Mouse (Mus musculus) forebrain, embryonic 16.5 days (tissue): ENCODE measurements around the gene Nudt22. TPM values are rescaled to one million over a fixed set of nuclear protein-coding genes. Genes with fewer than 3 reads are reported as not detected.

Experiments used
- ATAC-seq: fragments of 200-750 bp; cut with Nextera tagmentation; 2 replicates; pipeline ENCODE4 v1.8.0; 2017; ENCODE audit warnings: mild to moderate bottlenecking, moderate library complexity
- H3K27ac ChIP-seq: fragments of 300-500 bp; sonication (generic); 2 replicates; pipeline ENCODE4 v1.5.1; 2014; ENCODE audit warnings: low read length, control low read depth
- H3K27me3 ChIP-seq: fragments of 300-500 bp; sonication (generic); replicated peaks from 2 replicates; pipeline ENCODE4 v1.6.1; 2014; ENCODE audit warnings: low read length; ENCODE audit not compliant: control insufficient read depth, insufficient read depth
- H3K36me3 ChIP-seq: fragments of 300-500 bp; sonication (generic); 2 replicates; pipeline ENCODE4 v1.6.1; 2014; ENCODE audit not compliant: control insufficient read depth, insufficient read depth
- H3K4me1 ChIP-seq: fragments of 300-500 bp; sonication (generic); replicated peaks from 2 replicates; pipeline ENCODE4 v1.6.1; 2014; ENCODE audit warnings: low read length; ENCODE audit not compliant: control insufficient read depth, insufficient read depth
- H3K4me2 ChIP-seq: fragments of 300-500 bp; sonication (generic); 2 replicates; pipeline ENCODE4 v1.6.1; 2014; ENCODE audit warnings: mild to moderate bottlenecking, low read length, control low read depth
- H3K4me3 ChIP-seq: fragments of 300-500 bp; sonication (generic); replicated peaks from 2 replicates; pipeline ENCODE4 v1.5.1; 2014; ENCODE audit warnings: mild to moderate bottlenecking, low read length, control low read depth
- H3K9ac ChIP-seq: fragments of 300-500 bp; sonication (generic); replicated peaks from 2 replicates; pipeline ENCODE4 v1.6.1; 2014; ENCODE audit warnings: low read depth, low read length, control low read depth
- H3K9me3 ChIP-seq: fragments of 300-500 bp; sonication (generic); 2 replicates; pipeline ENCODE4 v1.6.1; 2016; ENCODE audit warnings: low read length; ENCODE audit not compliant: control insufficient read depth
- WGBS: fragments of 180-500 bp; shearing (Covaris S2); extraction: QIAGEN DNeasy Blood & Tissue Kit; methylation state at CpG from one replicate; pipeline ENCODE4 v1.1.7; 2014; 5-methylcytosine and 5-hydroxymethylcytosine counted together
- polyA plus RNA-seq: library from polyadenylated mRNA; unstranded; fragments of >200 nt; fragmentation: Nextera tagmentation; extraction: Ambion mirVana; gene quantifications from 2 replicates; pipeline ENCODE4 v1.2.1, GENCODE M21; 2015

Gene Nudt22
- polyA plus RNA-seq, result 15.5 and 16.0 TPM in 2 replicates

DNA sequence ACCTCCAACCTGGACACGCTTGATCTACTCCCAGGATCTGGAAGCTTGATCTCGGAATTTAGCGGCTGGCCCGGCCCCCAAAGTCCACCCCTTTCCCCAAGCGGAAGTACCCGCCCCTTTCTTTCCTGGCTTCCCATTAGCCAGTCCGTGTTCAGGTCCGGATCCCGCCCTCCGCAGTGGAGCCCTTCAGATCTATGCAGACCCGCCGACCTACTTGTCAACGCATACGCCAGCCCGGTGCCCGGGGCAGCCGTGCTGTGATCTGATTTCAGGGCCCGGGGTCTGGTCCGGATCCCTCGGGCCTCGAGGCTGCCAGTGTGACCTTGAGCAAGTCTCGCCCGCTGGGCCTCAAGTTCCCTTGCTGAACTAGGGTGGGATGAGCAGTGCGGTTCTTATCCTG, at the start of gene Nudt22, which contains the start of gene Trpt1:
Nudt22 (minus strand) TSS at position 112 of the 400 bp plus-strand sequence.
Trpt1 (plus strand) TSS at position 126 of the 400 bp plus-strand sequence.
- under 1% methylated on average over 24 of the region's 24 CpGs for WGBS
- Histone ChIP-seq H3K27me3 (no peaks in the 10 kb centered on the region), H3K36me3 (peaks cover 7% of the 10 kb centered on the region; the same call in 1 of the 2 replicates), H3K4me1 (peaks cover 37% of the 10 kb centered on the region), H3K4me3 (peak within 1 kb of the TSS; percentile 85), H3K4me2 (peak within 1 kb of the TSS; percentile 96), H3K9ac (peak within 1 kb of the TSS; percentile 81), H3K27ac (peak within 1 kb of the TSS; percentile 47; the same call in 1 of the 2 replicates), H3K9me3 (no peaks in the 10 kb centered on the region)
- peak; percentile 70 for ATAC-seq

DNA sequence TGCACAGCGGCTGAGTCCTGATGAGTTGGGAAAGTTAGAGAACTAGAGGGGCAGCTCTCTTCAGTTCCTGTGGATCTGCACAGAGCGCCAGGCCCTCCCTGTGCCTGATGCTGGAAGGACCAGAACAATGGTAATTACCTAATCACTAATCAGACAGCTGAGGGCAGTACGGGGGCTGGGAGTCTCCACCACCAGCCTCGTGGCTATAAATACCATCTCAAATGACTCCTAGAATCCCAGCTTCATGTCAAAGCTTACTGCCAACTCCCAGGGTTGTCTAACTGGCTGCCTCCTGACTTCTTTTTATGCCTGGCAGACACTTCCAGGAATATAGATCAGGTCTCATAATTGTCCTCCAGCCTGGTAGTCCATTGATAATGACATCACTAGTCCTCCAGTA, 48.8 kb upstream of the Nudt22 start:
- H3K4me1 ChIP-seq, result peaks cover 6% of the 10 kb centered on the region
- no peaks in the 10 kb centered on the region for H3K9me3 ChIP-seq
- H3K27ac ChIP-seq, result no peak overlapping the region
- 28% methylated on average over 4 of the region's 4 CpGs for WGBS
- no peak overlapping the region for H3K4me3 ChIP-seq
- ATAC-seq, result no peak
- H3K36me3 ChIP-seq, result no peaks in the 10 kb centered on the region
- no peaks in the 10 kb centered on the region for H3K27me3 ChIP-seq
- no peak overlapping the region for H3K9ac ChIP-seq
- H3K4me2 ChIP-seq, result no peak overlapping the region

DNA sequence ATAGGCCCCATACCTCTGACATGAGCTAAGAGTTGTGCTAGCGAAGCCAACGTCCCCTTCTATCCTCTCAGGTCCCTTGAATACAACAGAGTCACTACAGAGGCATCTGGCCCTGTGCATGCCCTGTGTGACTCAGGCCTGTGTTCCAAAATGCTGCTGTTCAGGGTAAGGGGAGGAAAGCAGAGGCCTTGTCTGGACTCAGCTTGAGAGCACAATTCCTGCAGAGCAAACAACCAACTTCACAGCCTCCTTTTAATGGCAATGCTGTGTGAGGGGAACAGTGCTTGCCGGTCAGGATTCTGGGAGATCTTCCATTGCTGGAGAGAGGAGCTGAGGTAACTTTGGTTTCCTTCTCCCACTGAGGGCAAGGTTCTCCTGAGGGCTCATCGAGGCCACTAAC, 48.4 kb upstream of the Nudt22 start:
- H3K4me3 ChIP-seq, result no peak overlapping the region
- H3K4me2 ChIP-seq, result no peak overlapping the region
- no peak for ATAC-seq
- no peak overlapping the region for H3K9ac ChIP-seq
- no peaks in the 10 kb centered on the region for H3K36me3 ChIP-seq
- no peaks in the 10 kb centered on the region for H3K9me3 ChIP-seq
- WGBS, result 72% methylated on average over 4 of the region's 4 CpGs
- H3K4me1 ChIP-seq, result peaks cover 6% of the 10 kb centered on the region
- H3K27me3 ChIP-seq, result no peaks in the 10 kb centered on the region
- H3K27ac ChIP-seq, result no peak overlapping the region

DNA sequence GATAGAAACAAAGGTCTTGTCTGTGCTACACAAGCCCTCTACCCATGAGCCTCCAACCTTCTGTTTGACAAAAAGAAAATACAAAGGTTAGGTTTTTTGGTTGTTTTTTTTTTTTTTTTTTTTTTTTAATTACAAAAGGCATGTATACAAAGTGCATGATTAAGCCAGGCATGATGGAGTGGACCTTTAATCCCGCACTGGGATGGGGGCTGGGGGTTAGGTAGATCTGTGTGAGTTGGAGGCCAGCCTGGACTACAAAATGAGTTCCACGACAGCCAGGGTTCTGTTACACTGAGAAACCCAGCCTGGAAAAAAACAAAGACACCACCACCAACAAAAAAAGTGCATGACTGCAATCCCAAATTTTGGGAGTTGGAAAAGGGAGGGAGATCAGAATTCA, 45.3 kb upstream of the Nudt22 start:
- Histone ChIP-seq H3K4me1 (peaks cover 29% of the 10 kb centered on the region), H3K27me3 (no peaks in the 10 kb centered on the region), H3K4me2 (no peak overlapping the region), H3K9ac (no peak overlapping the region), H3K27ac (no peak overlapping the region), H3K4me3 (no peak overlapping the region; the same call in 1 of the 2 replicates), H3K9me3 (no peaks in the 10 kb centered on the region), H3K36me3 (no peaks in the 10 kb centered on the region)
- no peak for ATAC-seq
- WGBS, result 73% methylated on average over 2 of the region's 2 CpGs

DNA sequence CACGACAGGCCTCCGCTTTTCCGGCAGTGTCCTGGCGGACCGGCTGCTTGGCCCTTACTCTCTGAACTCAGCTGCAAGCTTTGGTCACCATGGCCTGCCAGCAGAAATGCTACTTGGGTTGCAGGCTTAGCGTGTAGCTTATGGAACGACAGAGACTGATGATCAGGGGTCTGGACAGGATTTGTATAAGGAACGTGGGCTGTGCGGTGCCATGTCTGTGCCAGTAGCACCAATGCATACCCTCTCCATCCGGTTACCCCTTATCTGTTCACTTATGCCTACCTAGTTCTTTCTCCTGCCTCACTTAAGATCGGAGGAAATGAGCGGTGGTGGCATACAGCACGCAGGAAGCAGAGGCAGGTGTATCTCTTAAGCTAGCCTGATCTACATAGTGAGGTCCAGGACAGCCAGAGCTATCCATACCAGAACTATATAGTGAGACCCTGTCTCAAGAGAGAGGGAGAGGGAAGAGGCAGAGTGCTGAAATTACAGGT, 44.8 kb upstream of the Nudt22 start:
- peak overlapping the region; percentile 98 for H3K27ac ChIP-seq
- 21% methylated on average over 13 of the region's 13 CpGs for WGBS
- H3K27me3 ChIP-seq, result no peaks in the 10 kb centered on the region
- H3K9ac ChIP-seq, result peak overlapping the region; percentile 82
- peak overlapping the region; percentile 97 for H3K4me2 ChIP-seq
- no peaks in the 10 kb centered on the region for H3K36me3 ChIP-seq
- no peaks in the 10 kb centered on the region for H3K9me3 ChIP-seq
- no peak for ATAC-seq
- H3K4me3 ChIP-seq, result peak overlapping the region; percentile 64
- H3K4me1 ChIP-seq, result peaks cover 29% of the 10 kb centered on the region

DNA sequence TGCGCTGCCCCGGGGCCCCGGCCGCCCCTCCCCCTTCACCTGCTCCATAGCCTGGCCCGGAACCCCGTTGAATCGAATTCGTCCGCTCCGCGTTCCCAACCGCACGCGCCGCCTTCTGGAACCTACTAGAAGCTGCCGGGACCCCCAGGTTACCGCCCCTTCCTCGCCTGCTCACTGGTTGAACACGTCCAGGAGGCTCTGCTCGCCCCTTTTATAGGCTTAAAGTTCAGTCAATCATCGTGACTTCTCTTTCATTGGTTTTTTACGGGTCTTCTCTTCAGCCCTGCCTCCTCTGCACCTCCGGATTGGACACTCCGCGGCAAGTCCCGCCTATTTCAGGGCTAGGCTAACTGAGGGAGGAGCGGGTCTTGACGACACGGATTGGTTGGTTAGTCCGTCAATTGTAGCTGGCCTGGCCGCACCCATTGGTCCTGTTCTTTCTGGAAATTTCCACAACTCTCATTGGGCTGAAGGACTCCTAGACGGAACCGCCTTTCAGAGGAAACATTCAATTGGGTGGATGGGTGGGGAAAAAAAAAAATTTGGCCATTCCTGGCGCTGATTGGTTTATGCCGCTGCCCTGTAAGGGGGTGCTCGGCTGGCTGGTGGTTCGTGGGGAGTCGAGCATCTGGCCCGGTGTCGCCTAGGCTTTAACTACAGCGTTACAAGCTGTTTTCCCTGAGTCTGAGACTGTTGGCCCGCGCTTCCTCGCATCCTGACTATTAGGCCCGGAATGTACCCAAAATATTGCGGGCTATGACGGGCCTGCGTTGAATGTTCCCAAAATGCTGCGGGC, 44.1 kb upstream of the Nudt22 start, which contains the start of gene Stip1:
Stip1 (minus strand) TSS at position 127 of the 796 bp plus-strand sequence.
- under 1% methylated on average over 48 of the region's 49 CpGs for WGBS
- peak; percentile 99 for ATAC-seq
- Histone ChIP-seq H3K4me1 (peaks cover 29% of the 10 kb centered on the region), H3K27ac (peak within 1 kb of the TSS; percentile 98), H3K36me3 (peaks cover 2% of the 10 kb centered on the region; the same call in 1 of the 2 replicates), H3K9me3 (no peaks in the 10 kb centered on the region), H3K9ac (peak within 1 kb of the TSS; percentile 96), H3K27me3 (no peaks in the 10 kb centered on the region), H3K4me3 (peak within 1 kb of the TSS; percentile 98), H3K4me2 (peak within 1 kb of the TSS; percentile 97)

DNA sequence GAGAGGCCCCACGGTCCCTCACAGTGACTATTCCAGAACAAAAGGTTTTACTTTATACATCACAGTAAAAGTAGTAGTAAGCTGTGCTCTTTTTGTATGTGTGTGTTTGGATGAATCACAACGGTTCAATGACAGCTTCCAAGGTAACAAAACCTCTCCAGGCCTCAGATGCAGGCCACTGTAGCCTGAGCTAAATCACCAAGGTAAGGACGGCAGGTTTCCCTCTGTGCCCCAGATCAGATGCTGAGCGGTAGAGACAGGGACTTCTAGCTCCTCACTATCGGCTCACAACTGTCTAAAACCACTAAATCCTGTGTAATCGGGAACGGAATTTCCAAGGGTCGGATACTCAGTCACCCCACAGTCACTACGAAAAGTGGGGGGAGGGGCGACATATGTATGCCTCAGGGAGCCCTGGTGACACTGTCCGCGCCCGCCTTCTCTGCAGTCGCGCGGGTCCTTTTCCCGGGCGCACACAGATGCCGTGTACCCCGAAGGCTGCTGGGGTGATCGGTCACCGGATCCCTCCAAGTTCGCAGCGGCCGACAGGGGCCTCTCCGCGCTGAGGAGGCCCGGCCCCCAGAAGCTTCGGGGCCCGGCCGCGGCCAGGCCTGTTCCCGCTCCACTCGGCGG, 43.3 kb upstream of the Nudt22 start:
- WGBS, result under 1% methylated on average over 35 of the region's 35 CpGs
- H3K9ac ChIP-seq, result peak overlapping the region; percentile 96
- peak overlapping the region; percentile 93 for H3K4me2 ChIP-seq
- H3K36me3 ChIP-seq, result peaks cover 7% of the 10 kb centered on the region
- peak overlapping the region; percentile 91 for H3K27ac ChIP-seq
- H3K4me3 ChIP-seq, result peak overlapping the region; percentile 98
- ATAC-seq, result peak; percentile 0; the same call in 1 of the 2 replicates
- peaks cover 29% of the 10 kb centered on the region for H3K4me1 ChIP-seq
- H3K9me3 ChIP-seq, result no peaks in the 10 kb centered on the region
- no peaks in the 10 kb centered on the region for H3K27me3 ChIP-seq

DNA sequence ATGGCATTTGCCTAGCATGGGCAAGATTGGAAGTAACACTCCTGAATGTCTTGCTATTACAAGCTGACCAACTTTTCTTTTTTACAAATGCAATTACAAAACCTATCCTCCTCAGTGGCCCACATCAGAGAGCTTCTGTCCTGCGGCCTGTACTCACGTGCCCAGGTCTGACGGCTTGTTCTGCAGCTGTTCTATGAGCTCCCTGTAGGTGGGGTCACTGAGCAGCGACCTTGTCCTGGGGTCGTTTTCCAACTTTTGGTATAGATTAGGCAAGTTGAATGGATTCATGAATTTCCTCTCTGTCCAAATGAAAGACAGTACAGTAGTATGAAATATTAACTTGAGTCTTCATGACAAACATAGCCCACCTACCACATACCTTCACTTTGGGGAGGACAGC, 38.1 kb upstream of the Nudt22 start:
- peaks cover 21% of the 10 kb centered on the region for H3K4me1 ChIP-seq
- H3K27me3 ChIP-seq, result no peaks in the 10 kb centered on the region
- no peak for ATAC-seq
- H3K4me2 ChIP-seq, result no peak overlapping the region
- 93% methylated on average over 5 of the region's 5 CpGs for WGBS
- H3K9ac ChIP-seq, result no peak overlapping the region
- H3K4me3 ChIP-seq, result no peak overlapping the region
- no peak overlapping the region for H3K27ac ChIP-seq
- H3K36me3 ChIP-seq, result peaks cover 40% of the 10 kb centered on the region
- H3K9me3 ChIP-seq, result no peaks in the 10 kb centered on the region

DNA sequence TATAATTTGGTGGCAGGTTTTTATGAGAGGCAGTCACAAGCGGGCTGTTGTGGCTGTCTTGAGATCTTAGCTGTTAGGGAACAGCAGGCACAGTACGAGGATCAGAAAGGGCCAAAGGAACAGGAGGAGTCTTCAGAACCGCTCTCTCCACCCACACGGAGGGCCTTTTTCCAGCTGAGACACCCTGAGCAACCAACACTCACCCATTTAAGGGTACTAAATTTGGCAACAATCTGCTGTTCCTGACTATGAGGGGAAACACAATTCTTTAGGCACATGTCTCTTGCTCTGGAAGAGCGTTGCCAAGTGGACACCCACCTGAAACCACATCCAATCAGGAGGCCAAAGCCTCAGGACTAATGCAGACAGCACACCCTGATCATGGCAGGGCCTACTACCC, 33.6 kb upstream of the Nudt22 start:
- Histone ChIP-seq H3K36me3 (peaks cover 59% of the 10 kb centered on the region), H3K27me3 (no peaks in the 10 kb centered on the region), H3K9ac (no peak overlapping the region), H3K9me3 (no peaks in the 10 kb centered on the region), H3K27ac (no peak overlapping the region), H3K4me1 (no peaks in the 10 kb centered on the region), H3K4me2 (no peak overlapping the region), H3K4me3 (no peak overlapping the region)
- no peak for ATAC-seq
- 94% methylated on average over 5 of the region's 5 CpGs for WGBS
